Comparison of ENCODE assay signal across 13 mouse cellular contexts in the genomic region with DNA sequence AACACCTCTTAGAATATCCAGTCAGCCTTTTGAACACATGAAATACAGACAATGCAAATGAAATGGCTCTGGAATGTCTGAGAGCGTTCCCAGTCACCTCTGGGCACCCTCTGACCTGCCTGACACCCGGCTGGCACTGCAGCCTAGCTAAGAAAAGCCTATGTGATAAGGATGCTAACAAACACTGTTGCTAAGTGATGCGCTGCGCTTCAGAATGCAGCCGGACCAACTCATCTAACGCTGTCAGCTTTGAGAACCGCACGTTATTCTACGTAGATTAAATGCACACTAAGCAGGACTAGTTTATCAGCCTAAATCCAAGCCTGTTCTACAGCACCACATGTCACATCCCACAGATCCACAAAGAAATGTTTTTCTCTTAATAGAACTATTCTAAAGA. TPM values are rescaled to one million over a fixed set of nuclear protein-coding genes. Genes with fewer than 3 reads are reported as not detected.
DNase-seq lines count a peak whose midpoint lies in the region; ATAC-seq and TF ChIP-seq lines count a peak whose summit lies in the region.
"Had no signal": no experiment of that assay in that cellular context is flagged by ENCODE, and none has a peak within 500 bp of the region (broad histone marks: within the 10 kb centered on the region; RNA-seq: fewer than 3 reads in every experiment).

No protein-coding gene starts in this region.

- no peaks in the 10 kb centered on the region for H3K9me3 ChIP-seq in midbrain, embryonic 14.5 days (ENCODE audit: control insufficient read depth, low read length)
- H3K9me3 ChIP-seq in midbrain, postnatal 0 days (ENCODE audit: low read length) = no peaks in the 10 kb centered on the region
- 0 out of 2 replicates have a peak, but pooled peaks cover 3% of the 10 kb centered on the region for H3K9me3 ChIP-seq in heart, embryonic 16.5 days (replicated peaks; ENCODE audit: control insufficient read depth, low read length)
- H3K9me3 ChIP-seq in neural tube, embryonic 14.5 days (ENCODE audit: control insufficient read depth, low read length) = no peaks in the 10 kb centered on the region
- H3K9me3 ChIP-seq: hindbrain, embryonic 15.5 days had no signal

- H3K4me3 ChIP-seq in midbrain, embryonic 14.5 days (replicated peaks; ENCODE audit: low read depth, low read length) = no peak overlapping the region
- no peak overlapping the region for H3K4me3 ChIP-seq in midbrain, postnatal 0 days (ENCODE audit: low read depth, low read length)
- H3K4me3 ChIP-seq in heart, embryonic 16.5 days (ENCODE audit: low read length) = peak overlapping the region; percentile 19
- H3K4me3 ChIP-seq in neural tube, embryonic 14.5 days (ENCODE audit: low read depth, low read length) = no peak overlapping the region
- H3K4me3 ChIP-seq: hindbrain, embryonic 15.5 days; megakaryocyte, embryonic 14.5 days had no signal

- no peak overlapping the region for H3K27ac ChIP-seq in midbrain, embryonic 14.5 days (replicated peaks; ENCODE audit: low read depth, low read length)
- no peak overlapping the region for H3K27ac ChIP-seq in midbrain, postnatal 0 days (ENCODE audit: low read depth, low read length)
- H3K27ac ChIP-seq in heart, embryonic 16.5 days (ENCODE audit: low read length) = peak overlapping the region; percentile 48; the same call in 1 of the 2 replicates
- H3K27ac ChIP-seq in neural tube, embryonic 14.5 days (ENCODE audit: low read depth, low read length) = no peak overlapping the region
- H3K27ac ChIP-seq: hindbrain, embryonic 15.5 days had no signal

- no peak overlapping the region for H3K4me2 ChIP-seq in midbrain, embryonic 14.5 days (ENCODE audit: low read length)
- H3K4me2 ChIP-seq in midbrain, postnatal 0 days (ENCODE audit: low read depth, low read length, poor library complexity, severe bottlenecking) = no peak overlapping the region
- peak overlapping the region; percentile 40 for H3K4me2 ChIP-seq in heart, embryonic 16.5 days (ENCODE audit: low read depth, low read length)
- no peak overlapping the region for H3K4me2 ChIP-seq in neural tube, embryonic 14.5 days (ENCODE audit: low read depth, low read length)
- H3K4me2 ChIP-seq: hindbrain, embryonic 15.5 days had no signal

- H3K9ac ChIP-seq in midbrain, embryonic 14.5 days (replicated peaks; ENCODE audit: low read length) = 0 out of 2 replicates have a peak overlapping the region, but pooled peaks have one; percentile 31
- no peak overlapping the region for H3K9ac ChIP-seq in midbrain, postnatal 0 days (replicated peaks; ENCODE audit: low read length, poor library complexity, severe bottlenecking)
- no peak overlapping the region for H3K9ac ChIP-seq in heart, embryonic 16.5 days (ENCODE audit: low read length)
- no peak overlapping the region for H3K9ac ChIP-seq in neural tube, embryonic 14.5 days (replicated peaks; ENCODE audit: low read depth, low read length)
- H3K9ac ChIP-seq: hindbrain, embryonic 15.5 days had no signal

- peak; percentile 20 for DNase-seq in midbrain, embryonic 14.5 days
- DNase-seq in midbrain, postnatal 0 days (ENCODE audit: low spot score) = no peak
- peak; percentile 55 to 72 for DNase-seq in heart, adult 18-20 months
- no peak for DNase-seq in left cerebral cortex, adult 8-10 months (ENCODE audit: low spot score in 2 of 2)
- DNase-seq in testis, postnatal 10 days (ENCODE audit: low spot score) = no peak
- DNase-seq: cerebellum, adult 18-20 months; layer of hippocampus, adult 9-11 months; right cerebral cortex, postnatal 25 days; thymus, postnatal 4 days had no signal

- H3K4me1 ChIP-seq in midbrain, embryonic 14.5 days (ENCODE audit: control insufficient read depth, insufficient read depth, low read length) = no peaks in the 10 kb centered on the region
- no peaks in the 10 kb centered on the region for H3K4me1 ChIP-seq in midbrain, postnatal 0 days (ENCODE audit: insufficient read depth, low read length)
- H3K4me1 ChIP-seq in heart, embryonic 16.5 days (ENCODE audit: control insufficient read depth, insufficient read depth, low read length) = peaks cover 24% of the 10 kb centered on the region
- H3K4me1 ChIP-seq in neural tube, embryonic 14.5 days (ENCODE audit: control insufficient read depth, insufficient read depth, low read length) = 0 out of 2 replicates have a peak, but pooled peaks cover 3% of the 10 kb centered on the region
- H3K4me1 ChIP-seq: hindbrain, embryonic 15.5 days had no signal

- no peaks in the 10 kb centered on the region for H3K27me3 ChIP-seq in midbrain, embryonic 14.5 days (ENCODE audit: control insufficient read depth, insufficient read depth, low read length)
- no peaks in the 10 kb centered on the region for H3K27me3 ChIP-seq in midbrain, postnatal 0 days (ENCODE audit: insufficient read depth, low read length)
- no peaks in the 10 kb centered on the region for H3K27me3 ChIP-seq in heart, embryonic 16.5 days (ENCODE audit: control insufficient read depth, insufficient read depth, low read length)
- no peaks in the 10 kb centered on the region for H3K27me3 ChIP-seq in neural tube, embryonic 14.5 days (ENCODE audit: control insufficient read depth, insufficient read depth, low read length)
- H3K27me3 ChIP-seq: hindbrain, embryonic 15.5 days; megakaryocyte, embryonic 14.5 days had no signal

- no peak for ATAC-seq in midbrain, embryonic 14.5 days (ENCODE audit: low FRiP score, low TSS enrichment)
- no peak for ATAC-seq in midbrain, postnatal 0 days (ENCODE audit: low FRiP score)
- ATAC-seq in heart, embryonic 16.5 days (replicated peaks; ENCODE audit: extremely low read depth, insufficient read depth, low FRiP score) = peak; percentile 92
- ATAC-seq in neural tube, embryonic 14.5 days (ENCODE audit: low read depth) = peak; percentile 25; the same call in 1 of the 2 replicates

- 42% methylated on average over 9 of the region's 9 CpGs for WGBS in midbrain, embryonic 14.5 days
- WGBS in midbrain, postnatal 0 days = 42% methylated on average over 9 of the region's 9 CpGs
- WGBS in heart, embryonic 16.5 days = 35% methylated on average over 9 of the region's 9 CpGs
- WGBS in neural tube, embryonic 14.5 days = 34% methylated on average over 9 of the region's 9 CpGs

- TF ChIP-seq CTCF in midbrain, postnatal 0 days (IDR thresholded peaks at IDR 0.05) = no peak

- H3K36me3 ChIP-seq in midbrain, embryonic 14.5 days (ENCODE audit: control insufficient read depth, insufficient read depth, low read length) = peaks cover 19% of the 10 kb centered on the region
- H3K36me3 ChIP-seq in midbrain, postnatal 0 days (ENCODE audit: insufficient read depth, low read length) = 0 out of 2 replicates have a peak, but pooled peaks cover 4% of the 10 kb centered on the region
- peaks cover 12% of the 10 kb centered on the region for H3K36me3 ChIP-seq in heart, embryonic 16.5 days (ENCODE audit: control insufficient read depth, insufficient read depth)
- H3K36me3 ChIP-seq in neural tube, embryonic 14.5 days (ENCODE audit: control insufficient read depth, insufficient read depth, low read length) = peaks cover 8% of the 10 kb centered on the region; the same call in 1 of the 2 replicates

RNA-seq across cellular contexts. Expression of a gene that starts 11.9 kb away (rescaled TPM):
- 55.2 and 67.0 TPM in 2 replicates for polyA plus RNA-seq in midbrain, embryonic 14.5 days (2014; fragmentation: Nextera tagmentation; extraction: Ambion mirVana)
- total RNA-seq in midbrain, postnatal 0 days (2014; rRNA removed) = 26.8 and 31.7 TPM in 2 replicates
- polyA plus RNA-seq in midbrain, postnatal 0 days (2015; fragmentation: Nextera tagmentation; extraction: Ambion mirVana) = 40.0 and 43.7 TPM in 2 replicates
- total RNA-seq in heart, adult 18-20 months (2021) = 10 to 100 TPM; 44.1 to 49.3 TPM
- polyA plus RNA-seq in heart, embryonic 16.5 days (2015; fragmentation: Nextera tagmentation; extraction: Ambion mirVana) = 51.8 and 52.0 TPM in 2 replicates
- 71.2 and 71.8 TPM in 2 replicates for polyA plus RNA-seq in neural tube, embryonic 14.5 days (2014; fragmentation: Nextera tagmentation; extraction: Ambion mirVana)
- 10 to 100 TPM; 34.6 to 37.2 (median 35.7) TPM for total RNA-seq in left cerebral cortex, adult 8-10 months (2022)

RNA-seq across cellular contexts. Expression of a gene that starts 26.1 kb away (rescaled TPM):
- polyA plus RNA-seq in midbrain, embryonic 14.5 days (2014; fragmentation: Nextera tagmentation; extraction: Ambion mirVana) = 337 and 443 TPM in 2 replicates
- 750 and 756 TPM in 2 replicates for total RNA-seq in midbrain, postnatal 0 days (2014; rRNA removed)
- polyA plus RNA-seq in midbrain, postnatal 0 days (2015; fragmentation: Nextera tagmentation; extraction: Ambion mirVana) = 309 and 319 TPM in 2 replicates
- total RNA-seq in heart, adult 18-20 months (2021) = 100 to 1,000 TPM; 365 to 406 TPM
- 424 and 489 TPM in 2 replicates for polyA plus RNA-seq in heart, embryonic 16.5 days (2015; fragmentation: Nextera tagmentation; extraction: Ambion mirVana)
- polyA plus RNA-seq in neural tube, embryonic 14.5 days (2014; fragmentation: Nextera tagmentation; extraction: Ambion mirVana) = 379 and 446 TPM in 2 replicates
- 100 to 1,000 TPM; 215 to 235 (median 222) TPM for total RNA-seq in left cerebral cortex, adult 8-10 months (2022)

Comparison
In these comparisons a context has a peak if more than half of its experiments do, and no peak if none do; other contexts are left out.
1. DNase-seq: peak in midbrain, embryonic 14.5 days (single experiment) and heart, adult 18-20 months (2 of 2); none in midbrain, postnatal 0 days (single experiment), left cerebral cortex, adult 8-10 months (0 of 2) and testis, postnatal 10 days (single experiment).
2. ATAC-seq: peak in heart, embryonic 16.5 days (single experiment) and neural tube, embryonic 14.5 days (single experiment); none in midbrain, embryonic 14.5 days (single experiment) and midbrain, postnatal 0 days (single experiment).